Mouse (Mus musculus): ENCODE data around the gene Sdk1. TPM values are rescaled to one million over a fixed set of nuclear protein-coding genes. Genes with fewer than 3 reads are reported as not detected.
"Not testable (repeated sequence)": the region's sequence is repeated elsewhere in the genome, so short reads cannot be mapped to it uniquely, and the experiment has no call there.

Gene Sdk1
- polyA plus RNA-seq, 1 experiment = 1.6 TPM

DNA sequence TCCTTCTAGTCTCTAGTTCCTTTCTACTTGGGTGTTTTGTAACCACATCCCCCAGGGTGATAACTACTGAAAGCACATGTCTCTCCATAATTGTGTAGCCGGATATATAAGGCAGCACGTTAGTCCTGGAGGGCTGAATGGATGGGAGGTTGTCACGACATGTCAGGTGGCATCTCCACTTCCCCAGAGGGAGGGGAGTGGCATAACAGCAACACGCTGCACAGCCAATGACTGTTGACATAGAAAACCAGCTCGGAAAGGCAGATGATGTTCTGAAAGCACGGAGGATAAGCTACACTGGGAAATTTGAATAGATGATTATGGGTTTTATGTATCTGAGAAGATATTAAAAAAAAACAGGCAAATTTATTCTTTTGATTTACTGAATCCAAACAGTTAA is 376.4 kb downstream of the Sdk1 start:
- H3K27me3 ChIP-seq (ENCODE audit: control insufficient read depth, insufficient read depth, low read length, poor library complexity, severe bottlenecking) = no peaks in the 10 kb centered on the region
- TF ChIP-seq CTCF (IDR thresholded peaks at IDR 0.05; ENCODE audit: low read depth, low read length) (no peak), EP300 (IDR thresholded peaks at IDR 0.05; ENCODE audit: insufficient read depth, low read depth, low read length) (no peak), POLR2A (IDR thresholded peaks at IDR 0.05; ENCODE audit: insufficient read depth, low read length) (no peak)
- no peaks in the 10 kb centered on the region for H3K4me1 ChIP-seq (ENCODE audit: control insufficient read depth, insufficient read depth, low read length)
- no peaks in the 10 kb centered on the region for H3K36me3 ChIP-seq (ENCODE audit: control insufficient read depth, insufficient read depth, low read length, poor library complexity, severe bottlenecking)
- no peak overlapping the region for H3K4me3 ChIP-seq (ENCODE audit: low read depth, low read length)
- H3K9ac ChIP-seq (ENCODE audit: low read depth, poor library complexity, severe bottlenecking) = no peak overlapping the region
- H3K9me3 ChIP-seq (replicated peaks; ENCODE audit: control insufficient read depth, insufficient read depth, low read length, poor library complexity, severe bottlenecking) = no peaks in the 10 kb centered on the region
- H3K27ac ChIP-seq (ENCODE audit: insufficient read depth, low read length) = no peak overlapping the region

DNA sequence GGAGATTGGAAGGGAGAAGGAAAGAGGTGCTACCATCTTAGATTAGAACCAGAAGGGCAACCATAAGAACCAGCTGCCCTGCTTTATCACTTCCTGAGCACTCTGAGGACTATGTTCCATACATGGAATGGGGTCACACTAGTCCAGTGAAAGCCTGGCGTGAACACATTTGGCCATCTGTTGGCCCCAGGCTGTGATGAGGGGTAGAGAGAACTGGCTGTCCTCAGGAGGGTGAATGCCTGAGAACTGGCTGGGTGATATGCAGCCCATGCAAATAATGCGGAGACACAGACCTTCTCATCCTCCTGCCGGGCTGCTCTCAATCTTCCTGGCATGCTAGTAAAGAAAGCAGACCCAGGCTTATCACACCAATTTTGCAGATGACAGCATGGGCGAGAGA is 384.1 kb downstream of the Sdk1 start:
- H3K9me3 ChIP-seq (replicated peaks; ENCODE audit: control insufficient read depth, insufficient read depth, low read length, poor library complexity, severe bottlenecking) = no peaks in the 10 kb centered on the region
- TF ChIP-seq CTCF (IDR thresholded peaks at IDR 0.05; ENCODE audit: low read depth, low read length) (no peak), POLR2A (IDR thresholded peaks at IDR 0.05; ENCODE audit: insufficient read depth, low read length) (no peak), EP300 (IDR thresholded peaks at IDR 0.05; ENCODE audit: insufficient read depth, low read depth, low read length) (no peak)
- H3K9ac ChIP-seq (ENCODE audit: low read depth, poor library complexity, severe bottlenecking) = no peak overlapping the region
- H3K4me3 ChIP-seq (ENCODE audit: low read depth, low read length) = no peak overlapping the region
- H3K36me3 ChIP-seq (ENCODE audit: control insufficient read depth, insufficient read depth, low read length, poor library complexity, severe bottlenecking) = no peaks in the 10 kb centered on the region
- H3K4me1 ChIP-seq (ENCODE audit: control insufficient read depth, insufficient read depth, low read length) = no peaks in the 10 kb centered on the region
- no peak overlapping the region for H3K27ac ChIP-seq (ENCODE audit: insufficient read depth, low read length)
- H3K27me3 ChIP-seq (ENCODE audit: control insufficient read depth, insufficient read depth, low read length, poor library complexity, severe bottlenecking) = no peaks in the 10 kb centered on the region

DNA sequence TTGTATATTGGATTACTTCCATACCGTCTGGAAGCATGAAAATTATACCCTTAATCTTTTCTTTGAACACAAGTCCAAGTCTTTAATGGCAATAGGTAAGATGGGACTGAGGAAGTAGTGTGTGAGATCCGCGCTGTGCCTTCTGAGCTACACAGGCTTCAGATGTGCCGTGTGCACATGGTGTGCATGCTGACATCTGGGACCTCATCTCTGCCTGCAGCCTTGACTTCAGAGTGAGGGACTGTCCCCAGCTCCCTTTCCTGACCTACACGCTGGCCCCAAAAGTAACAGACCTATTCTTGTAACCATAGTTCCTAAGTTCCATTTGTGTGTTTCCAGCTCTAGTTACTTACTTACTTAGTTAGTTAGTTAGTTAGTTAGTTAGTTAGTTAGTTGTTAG is 390.4 kb downstream of the Sdk1 start:
- Histone ChIP-seq H3K9me3 (replicated peaks; ENCODE audit: control insufficient read depth, insufficient read depth, low read length, poor library complexity, severe bottlenecking) (no peaks in the 10 kb centered on the region), H3K9ac (ENCODE audit: low read depth, poor library complexity, severe bottlenecking) (no peak overlapping the region), H3K27me3 (ENCODE audit: control insufficient read depth, insufficient read depth, low read length, poor library complexity, severe bottlenecking) (no peaks in the 10 kb centered on the region), H3K36me3 (ENCODE audit: control insufficient read depth, insufficient read depth, low read length, poor library complexity, severe bottlenecking) (no peaks in the 10 kb centered on the region), H3K4me3 (ENCODE audit: low read depth, low read length) (no peak overlapping the region), H3K27ac (ENCODE audit: insufficient read depth, low read length) (no peak overlapping the region), H3K4me1 (ENCODE audit: control insufficient read depth, insufficient read depth, low read length) (no peaks in the 10 kb centered on the region)
- TF ChIP-seq CTCF (IDR thresholded peaks at IDR 0.05; ENCODE audit: low read depth, low read length) (no peak), POLR2A (IDR thresholded peaks at IDR 0.05; ENCODE audit: insufficient read depth, low read length) (no peak), EP300 (IDR thresholded peaks at IDR 0.05; ENCODE audit: insufficient read depth, low read depth, low read length) (no peak)

DNA sequence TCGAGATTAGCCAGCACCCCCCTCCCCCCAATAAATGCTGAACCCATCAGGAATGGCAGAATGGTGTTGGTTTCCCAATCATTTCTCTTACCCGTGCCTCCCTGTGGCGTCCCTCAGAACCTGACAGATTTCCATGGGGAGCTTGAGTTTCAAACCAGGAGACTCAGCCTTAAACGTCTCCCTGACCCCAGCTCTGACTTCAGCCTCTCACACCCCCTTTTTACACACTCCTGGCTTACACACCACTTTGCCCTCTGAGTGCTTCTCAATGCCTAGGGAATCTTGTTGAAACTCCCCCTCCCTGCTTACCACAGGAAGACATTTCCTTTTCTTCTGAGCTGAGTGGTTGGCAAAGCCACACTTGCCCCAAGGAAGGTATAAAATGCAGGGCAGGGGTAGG is 392.0 kb downstream of the Sdk1 start:
- no peaks in the 10 kb centered on the region for H3K27me3 ChIP-seq (ENCODE audit: control insufficient read depth, insufficient read depth, low read length, poor library complexity, severe bottlenecking)
- no peak for TF ChIP-seq CTCF (IDR thresholded peaks at IDR 0.05; ENCODE audit: low read depth, low read length)
- no peak for TF ChIP-seq POLR2A (IDR thresholded peaks at IDR 0.05; ENCODE audit: insufficient read depth, low read length)
- no peak for TF ChIP-seq EP300 (IDR thresholded peaks at IDR 0.05; ENCODE audit: insufficient read depth, low read depth, low read length)
- H3K36me3 ChIP-seq (ENCODE audit: control insufficient read depth, insufficient read depth, low read length, poor library complexity, severe bottlenecking) = no peaks in the 10 kb centered on the region
- H3K9ac ChIP-seq (ENCODE audit: low read depth, poor library complexity, severe bottlenecking) = no peak overlapping the region
- H3K27ac ChIP-seq (ENCODE audit: insufficient read depth, low read length) = no peak overlapping the region
- H3K4me1 ChIP-seq (ENCODE audit: control insufficient read depth, insufficient read depth, low read length) = no peaks in the 10 kb centered on the region
- H3K4me3 ChIP-seq (ENCODE audit: low read depth, low read length) = no peak overlapping the region
- no peaks in the 10 kb centered on the region for H3K9me3 ChIP-seq (replicated peaks; ENCODE audit: control insufficient read depth, insufficient read depth, low read length, poor library complexity, severe bottlenecking)

DNA sequence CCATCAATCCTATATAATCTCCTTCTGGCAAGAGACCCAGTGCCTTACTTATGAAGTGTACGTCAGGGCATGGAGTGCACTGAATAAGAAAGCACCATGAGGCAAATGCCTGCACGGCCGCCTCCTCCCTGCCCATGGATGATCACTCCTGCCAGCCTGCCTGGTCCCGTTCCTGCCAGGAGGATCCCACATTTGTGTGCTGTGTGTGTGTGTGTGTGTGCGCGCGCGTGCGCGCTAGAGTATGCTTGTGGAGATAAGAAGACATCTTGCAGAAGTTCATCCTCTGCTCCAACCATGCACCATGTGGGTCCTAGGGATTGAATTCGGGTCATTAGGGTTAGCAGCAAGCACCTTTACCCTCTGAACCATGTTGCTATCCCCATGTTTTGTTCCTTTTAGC is 395.1 kb downstream of the Sdk1 start:
- Histone ChIP-seq H3K4me1 (ENCODE audit: control insufficient read depth, insufficient read depth, low read length) (no peaks in the 10 kb centered on the region), H3K36me3 (ENCODE audit: control insufficient read depth, insufficient read depth, low read length, poor library complexity, severe bottlenecking) (no peaks in the 10 kb centered on the region), H3K9ac (ENCODE audit: low read depth, poor library complexity, severe bottlenecking) (no peak overlapping the region), H3K27ac (ENCODE audit: insufficient read depth, low read length) (no peak overlapping the region), H3K9me3 (replicated peaks; ENCODE audit: control insufficient read depth, insufficient read depth, low read length, poor library complexity, severe bottlenecking) (no peaks in the 10 kb centered on the region), H3K27me3 (ENCODE audit: control insufficient read depth, insufficient read depth, low read length, poor library complexity, severe bottlenecking) (no peaks in the 10 kb centered on the region), H3K4me3 (ENCODE audit: low read depth, low read length) (no peak overlapping the region)
- TF ChIP-seq EP300 (IDR thresholded peaks at IDR 0.05; ENCODE audit: insufficient read depth, low read depth, low read length) = no peak
- TF ChIP-seq POLR2A (IDR thresholded peaks at IDR 0.05; ENCODE audit: insufficient read depth, low read length) = no peak
- no peak for TF ChIP-seq CTCF (IDR thresholded peaks at IDR 0.05; ENCODE audit: low read depth, low read length)

DNA sequence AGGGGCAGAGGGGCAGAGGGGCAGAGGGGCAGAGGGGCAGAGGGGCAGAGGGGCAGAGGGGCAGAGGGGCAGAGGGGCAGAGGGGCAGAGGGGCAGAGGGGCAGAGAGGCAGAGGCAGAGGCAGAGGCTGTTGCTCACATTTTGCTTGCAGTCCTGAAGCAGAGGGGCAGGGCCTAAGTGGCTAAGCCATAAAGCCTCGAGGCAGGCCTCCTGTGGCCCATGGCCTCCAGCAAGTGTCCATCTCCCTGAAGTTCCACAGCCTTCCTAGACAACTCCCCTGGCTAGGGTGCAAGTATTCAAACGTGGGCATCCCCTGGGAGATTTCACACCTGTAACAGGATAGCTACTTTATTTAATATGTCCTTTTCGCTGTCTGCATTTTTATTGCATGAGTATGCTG is 395.8 kb downstream of the Sdk1 start:
- H3K4me1 ChIP-seq (ENCODE audit: control insufficient read depth, insufficient read depth, low read length); H3K27me3 ChIP-seq (ENCODE audit: control insufficient read depth, insufficient read depth, low read length, poor library complexity, severe bottlenecking); H3K4me3 ChIP-seq (ENCODE audit: low read depth, low read length); H3K9me3 ChIP-seq (replicated peaks; ENCODE audit: control insufficient read depth, insufficient read depth, low read length, poor library complexity, severe bottlenecking); H3K27ac ChIP-seq (ENCODE audit: insufficient read depth, low read length); H3K9ac ChIP-seq (ENCODE audit: low read depth, poor library complexity, severe bottlenecking); H3K36me3 ChIP-seq (ENCODE audit: control insufficient read depth, insufficient read depth, low read length, poor library complexity, severe bottlenecking): not testable (repeated sequence)
